Mouse (Mus musculus) left cerebral cortex, postnatal 14 days (tissue): Measurements from ENCODE around the gene Car12. TPM values are rescaled to one million over a fixed set of nuclear protein-coding genes. Genes with fewer than 3 reads are reported as not detected.
"Not testable (repeated sequence)": the region's sequence is repeated elsewhere in the genome, so short reads cannot be mapped to it uniquely, and the experiment has no call there.

Source experiments
- DNase-seq, 2 experiments: peaks; one replicate each; pipeline ENCODE4 v3.0.0; 2021 to 2022; ENCODE audit warnings: low spot score in 2 of 2, mixed read lengths in 1 of 2
- intact Hi-C: fragments of 180-260 bp; cut with DNase I; formaldehyde crosslinking; loops from one replicate; pipeline ENCODE4 v1.15.1; 2025
- total RNA-seq, 2 experiments: library from RNA; stranded (reverse); gene quantifications; 2 replicates each; pipeline ENCODE4 v1.2.3; 2021

Car12 gene
- total RNA-seq, 2 experiments from 2014 or later = 3.6 to 7.7 TPM

DNA sequence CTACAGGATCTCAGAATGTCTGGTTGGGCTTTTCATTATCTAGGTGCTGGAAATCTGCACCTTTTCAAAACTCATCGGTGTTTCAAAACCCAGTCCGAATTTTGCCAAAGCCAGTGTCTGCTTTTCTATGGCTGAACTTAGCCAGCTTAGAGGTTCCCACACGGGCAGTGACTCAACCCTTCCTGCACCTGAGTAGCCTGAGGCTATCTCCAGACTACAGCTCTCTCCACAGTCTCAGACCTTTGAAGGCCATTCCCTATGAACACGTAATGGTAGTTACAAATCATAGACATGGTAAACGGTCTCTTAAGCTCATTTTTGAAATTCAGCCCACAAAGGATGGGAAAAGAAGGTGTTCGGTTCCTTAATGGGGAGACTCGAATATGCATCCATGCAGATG is 26.0 kb downstream of the Car12 start:
- intact Hi-C loops = no loop called here
- no peak for DNase-seq

DNA sequence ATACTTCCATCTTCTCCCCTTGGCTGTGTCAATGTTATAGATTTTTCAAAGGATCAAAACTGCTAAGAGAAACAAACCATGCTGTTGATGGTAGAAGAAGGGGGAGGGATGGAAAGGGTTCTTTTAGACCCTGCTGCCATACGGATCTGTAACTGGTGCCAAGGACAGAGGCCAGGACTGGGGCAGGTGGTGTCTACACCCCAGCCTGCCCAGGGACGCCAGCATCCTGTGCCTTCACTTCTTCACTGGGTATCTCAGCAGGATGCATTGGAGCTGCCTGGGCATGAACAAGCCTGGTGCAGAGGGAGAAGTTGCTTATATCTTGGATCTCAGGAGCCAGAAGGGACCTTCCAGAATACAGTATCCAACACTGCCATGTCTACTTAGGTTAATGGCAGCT is 31.0 kb downstream of the Car12 start:
- intact Hi-C loops = no loop called here
- no peak for DNase-seq

DNA sequence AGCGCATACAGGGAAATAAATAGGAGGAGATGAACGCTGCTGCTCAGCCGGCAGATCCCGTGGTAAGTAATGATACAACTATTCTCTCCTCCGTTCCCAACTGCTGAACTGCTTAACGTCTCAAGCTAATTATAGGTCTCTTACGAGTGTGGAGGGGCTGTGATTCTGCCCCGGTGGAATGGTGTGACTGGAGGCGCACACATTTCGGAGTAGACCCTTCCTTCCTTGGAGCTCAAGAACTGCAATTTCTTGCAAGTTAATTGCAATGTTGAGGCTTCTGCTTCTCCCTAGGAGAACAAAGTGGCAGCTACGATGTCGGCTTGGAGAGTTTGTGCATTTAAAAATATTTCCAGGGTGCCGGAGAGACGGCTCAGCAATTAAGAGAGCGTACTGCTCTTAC is 34.9 kb downstream of the Car12 start:
- intact Hi-C loops = no loop called here
- peak; percentile 35 to 49 for DNase-seq

DNA sequence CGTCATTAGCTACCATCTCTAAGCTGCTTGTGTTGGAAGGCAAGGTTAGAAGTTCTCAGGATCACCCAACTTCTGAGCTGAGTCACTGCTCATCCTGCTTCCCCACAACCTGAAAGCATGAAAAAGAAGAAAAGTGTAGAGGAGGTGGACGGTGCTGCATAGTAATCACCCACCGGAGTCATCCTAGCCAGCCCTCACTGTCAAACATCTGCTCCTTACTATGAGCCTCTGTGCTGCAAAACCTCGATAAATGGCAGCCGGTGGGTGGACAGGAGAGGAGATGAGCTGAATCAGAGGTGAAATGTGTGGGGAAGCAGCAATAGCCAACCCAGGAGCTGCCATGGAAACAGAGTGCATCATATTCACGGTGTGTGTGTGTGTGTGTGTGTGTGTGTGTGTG is 39.4 kb downstream of the Car12 start:
- intact Hi-C loops = no loop called here
- peak; percentile 27 to 65 for DNase-seq

- DNase-seq = no peak
- intact Hi-C loops = no loop called here
These were observed 47.5 kb downstream of the Car12 start for GRCm38 (mm10) chr9:66760991-66761390.

DNA sequence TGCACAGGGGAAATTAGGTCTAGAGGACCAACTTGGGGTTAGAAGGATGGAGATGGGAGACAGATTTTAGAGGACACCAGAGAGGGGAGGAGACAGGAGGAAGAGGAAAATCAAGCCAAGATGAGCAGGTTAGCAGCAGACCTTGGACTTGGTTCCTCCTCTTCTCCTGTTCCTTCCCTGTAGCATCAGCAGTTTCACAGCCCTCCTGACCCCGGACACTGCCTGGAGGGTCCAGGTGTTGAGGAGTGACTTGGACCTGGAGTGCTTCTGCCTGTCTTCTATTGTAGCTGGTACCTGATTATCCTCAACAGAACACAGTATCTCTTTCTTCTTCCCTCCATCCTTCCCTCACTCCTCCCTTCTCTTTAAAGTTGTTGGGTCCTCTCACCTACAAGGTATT is 55.2 kb downstream of the Car12 start:
- intact Hi-C loops = no loop called here
- no peak for DNase-seq

DNA sequence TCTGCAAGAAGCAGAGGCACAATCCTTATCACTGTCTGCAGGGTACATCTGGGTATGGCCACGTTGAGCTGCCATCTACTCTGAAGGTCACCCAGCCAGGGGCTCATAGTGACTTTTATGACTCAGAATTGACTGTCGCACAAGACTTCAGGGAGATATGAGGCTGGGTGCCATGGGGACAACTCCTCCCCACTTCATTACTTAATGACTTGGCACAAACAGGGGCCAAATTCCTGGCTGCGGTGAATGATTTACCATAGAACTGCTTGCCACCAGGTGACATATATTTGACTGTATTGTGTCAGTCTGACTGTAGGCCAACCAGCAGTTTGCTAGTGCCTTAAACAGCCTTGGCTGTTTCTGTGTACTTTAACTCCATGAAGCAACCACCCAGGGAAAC is 55.8 kb downstream of the Car12 start:
- DNase-seq = no peak

GRCm38 (mm10) chr9:66770701-66771100 is 57.2 kb downstream of the Car12 start:
- intact Hi-C loops = loop anchor here (5.0 kb wide), 1 partner anchor 123 kb away; no protein-coding TSS in a partner anchor

More for the DNA sequence above, 55.8 kb downstream of the Car12 start:
- intact Hi-C loops = no loop called here

DNA sequence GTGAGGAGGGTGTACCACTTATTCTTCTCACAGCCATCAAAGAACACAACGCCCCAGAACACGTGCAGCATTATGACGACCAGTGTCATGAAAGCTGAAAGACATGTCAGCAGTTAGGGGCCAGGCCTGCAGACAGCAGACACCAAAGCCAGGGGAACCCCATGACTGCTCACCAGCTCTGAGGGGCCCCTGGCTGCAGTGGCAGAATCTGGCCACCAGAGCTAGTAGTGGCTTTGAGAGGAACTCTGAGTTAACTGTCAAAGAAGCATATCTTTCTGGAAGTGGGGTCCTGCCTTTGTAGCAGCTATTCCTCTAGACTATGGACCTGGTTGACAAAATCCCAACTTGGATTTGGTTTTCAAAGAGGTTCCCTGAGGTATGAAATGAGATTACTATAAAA is 71.1 kb downstream of the Car12 start:
- DNase-seq, intact Hi-C loops: not testable (repeated sequence)

More at GRCm38 (mm10) chr9:66770701-66771100, 57.2 kb downstream of the Car12 start:
- no peak for DNase-seq

DNA sequence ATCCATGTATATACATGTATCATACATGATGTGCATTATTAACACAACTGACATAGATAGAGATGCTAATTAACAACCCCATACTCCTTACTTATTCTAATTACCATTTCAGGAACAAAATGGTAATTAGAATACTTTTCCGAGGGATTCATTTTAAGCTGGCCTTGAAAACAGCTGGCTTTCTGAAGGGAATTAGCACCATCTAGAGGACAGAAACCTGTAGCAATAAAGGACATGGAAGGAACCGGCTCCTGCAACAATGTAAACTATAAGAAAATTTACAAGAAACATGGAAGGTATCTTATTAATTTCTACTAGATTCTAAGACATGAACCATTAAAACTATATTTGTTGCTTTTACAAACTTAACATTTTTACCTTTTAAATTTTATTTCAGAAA is 74.3 kb downstream of the Car12 start:
- intact Hi-C loops = loop anchor here (5.0 kb wide), 2 partner anchors 81 to 141 kb away; no protein-coding TSS in a partner anchor

DNA sequence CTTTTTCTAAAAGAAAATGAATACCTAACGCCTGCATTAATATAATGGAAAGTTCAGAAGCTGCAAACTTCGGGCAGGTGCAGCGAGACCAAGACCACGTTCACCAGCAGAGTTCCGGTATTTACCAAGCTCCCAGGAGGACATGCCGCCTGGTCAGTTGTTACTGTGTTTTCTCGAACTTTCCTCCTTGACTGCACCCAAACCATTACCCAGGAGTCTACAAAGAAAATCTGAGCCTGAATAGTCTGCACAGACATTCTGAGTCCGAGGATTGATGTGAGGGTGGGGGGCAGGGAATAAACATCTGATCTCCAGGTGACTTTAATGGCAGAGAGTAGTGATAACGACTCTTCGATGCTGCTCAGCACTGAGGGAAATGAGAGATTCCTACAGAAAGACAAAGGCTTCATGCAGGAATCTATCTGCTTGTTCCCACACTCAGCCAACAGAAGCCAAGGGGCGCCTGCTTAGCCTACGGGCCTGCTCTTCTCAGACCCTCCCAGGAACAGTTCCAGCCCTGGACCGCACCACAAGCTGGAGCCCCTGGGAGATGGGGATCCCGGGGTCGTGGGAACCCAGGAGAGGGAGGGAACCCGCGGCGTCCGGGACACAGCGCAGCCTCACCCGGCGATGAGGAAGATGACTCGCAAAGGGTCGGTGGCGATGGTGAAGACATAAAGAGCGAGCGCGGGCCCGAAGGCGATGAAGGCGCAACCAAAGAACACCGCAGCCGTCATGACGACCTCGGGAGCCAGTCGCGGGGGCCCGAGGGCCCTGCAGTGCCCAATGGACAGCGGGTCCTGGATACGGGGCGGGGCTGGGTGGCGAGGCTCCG is 81.4 kb downstream of the Car12 start:
- intact Hi-C loops = loop anchor here (5.0 kb wide), 1 partner anchor 283 kb away; the partner anchor contains the start of gene Fbxl22

More for the DNA sequence above, 74.3 kb downstream of the Car12 start:
- peak; percentile 55 to 59 for DNase-seq

GRCm38 (mm10) chr9:66795464-66796324 is 82.2 kb downstream of the Car12 start, which contains the start of gene Aph1b:
Aph1b (minus strand) TSS chr9:66795490.
- intact Hi-C loops = no loop called here
- DNase-seq = peak; percentile 91 to 93

More for the DNA sequence above, 81.4 kb downstream of the Car12 start:
- DNase-seq = no peak

- no peak for DNase-seq
- intact Hi-C loops = no loop called here
These were observed 83.3 kb downstream of the Car12 start, which contains the start of gene Gm10647 for GRCm38 (mm10) chr9:66796739-66797138. Gm10647 (plus strand) TSS chr9:66797039.

GRCm38 (mm10) chr9:66801947-66802346 is 88.5 kb downstream of the Car12 start:
- intact Hi-C loops = no loop called here
- DNase-seq = no peak

- DNase-seq, intact Hi-C loops: not testable (repeated sequence)
These were observed 92.5 kb downstream of the Car12 start for GRCm38 (mm10) chr9:66805951-66806350.

DNA sequence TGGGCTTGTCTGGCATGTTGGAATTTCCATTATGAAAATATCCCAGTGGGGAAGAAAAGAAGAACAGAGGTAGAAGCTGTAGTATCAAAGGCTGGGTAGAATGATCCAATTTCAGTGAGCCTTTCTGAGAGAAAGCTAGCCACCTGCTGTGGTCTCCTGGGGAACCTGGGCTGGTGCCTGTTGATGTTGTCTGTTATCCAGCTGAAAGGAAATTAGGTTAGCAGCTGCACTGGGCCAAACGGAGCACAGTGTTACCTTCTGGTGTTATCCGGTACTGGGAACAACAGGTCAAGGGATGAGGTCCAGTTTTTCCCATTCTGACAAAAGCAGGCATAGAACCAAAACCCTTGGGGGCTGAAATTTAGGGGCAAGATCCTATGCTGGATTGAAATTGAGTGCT is 99.9 kb downstream of the Car12 start:
- intact Hi-C loops = no loop called here
- DNase-seq = no peak
